Mouse (Mus musculus): ENCODE measurements around the gene Cwf19l2. TPM values are rescaled to one million over a fixed set of nuclear protein-coding genes. Genes with fewer than 3 reads are reported as not detected.

The Cwf19l2 gene
- polyA plus RNA-seq, 1 experiment from 2014 or later, result 13.5 TPM

Other genes with a start within 250 kb of the Cwf19l2 start
- gene Alkbh8, start 68.5 kb upstream of the Cwf19l2 start, polyA plus RNA-seq (2014; fragmentation: Nextera tagmentation; extraction: Ambion mirVana), result 67.3 and 71.3 TPM in 2 replicates
- 6.3 and 11.8 TPM in 2 replicates for gene Gucy1a2, start 129.2 kb downstream of the Cwf19l2 start, polyA plus RNA-seq (2014; fragmentation: Nextera tagmentation; extraction: Ambion mirVana)

All from neural tube, embryonic 14.5 days (tissue).